Mouse (Mus musculus) neural tube, embryonic 15.5 days (tissue): ENCODE measurements around the gene Lrrc4. TPM values are rescaled to one million over a fixed set of nuclear protein-coding genes. Genes with fewer than 3 reads are reported as not detected.

Source experiments
- ATAC-seq: fragments of 200-750 bp; cut with Nextera tagmentation; 2 replicates; pipeline ENCODE4 v1.8.0; 2017; ENCODE audit warnings: mild to moderate bottlenecking, moderate TSS enrichment, moderate library complexity; ENCODE audit not compliant: low FRiP score
- H3K27ac ChIP-seq: fragments of 300-500 bp; sonication (generic); replicated peaks from 2 replicates; pipeline ENCODE4 v1.5.1; 2015; ENCODE audit warnings: mild to moderate bottlenecking, inconsistent platforms
- H3K27me3 ChIP-seq: fragments of 300-500 bp; sonication (generic); replicated peaks from 2 replicates; pipeline ENCODE4 v1.6.1; 2015; ENCODE audit warnings: inconsistent platforms
- H3K36me3 ChIP-seq: fragments of 300-500 bp; sonication (generic); 2 replicates; pipeline ENCODE4 v1.6.1; 2015; ENCODE audit warnings: inconsistent platforms
- H3K4me1 ChIP-seq: fragments of 300-500 bp; sonication (generic); 2 replicates; pipeline ENCODE4 v1.6.1; 2015; ENCODE audit warnings: inconsistent platforms
- H3K4me2 ChIP-seq: fragments of 300-500 bp; sonication (generic); 2 replicates; pipeline ENCODE4 v1.6.1; 2015; ENCODE audit warnings: inconsistent platforms, mild to moderate bottlenecking, moderate library complexity
- H3K4me3 ChIP-seq: fragments of 300-500 bp; sonication (generic); replicated peaks from 2 replicates; pipeline ENCODE4 v1.5.1; 2015; ENCODE audit warnings: mild to moderate bottlenecking, inconsistent platforms
- H3K9ac ChIP-seq: fragments of 300-500 bp; sonication (generic); replicated peaks from 2 replicates; pipeline ENCODE4 v1.6.1; 2015; ENCODE audit warnings: mild to moderate bottlenecking, inconsistent platforms
- H3K9me3 ChIP-seq: fragments of 300-500 bp; sonication (generic); replicated peaks from 2 replicates; pipeline ENCODE4 v1.6.1; 2016; ENCODE audit warnings: inconsistent platforms
- WGBS: fragments of 180-500 bp; shearing (Covaris S2); methylation state at CpG from one replicate; pipeline ENCODE4 v1.1.7; 2015; ENCODE audit warnings: mixed read lengths; 5-methylcytosine and 5-hydroxymethylcytosine counted together
- polyA plus RNA-seq: library from polyadenylated mRNA; unstranded; fragments of >200 nt; fragmentation: Nextera tagmentation; extraction: Ambion mirVana; gene quantifications from 2 replicates; pipeline ENCODE4 v1.2.1, GENCODE M21; 2015

Gene Lrrc4
- polyA plus RNA-seq, 1 experiment from 2014 or later = 8.5 TPM

GRCm38 (mm10) chr6:28791183-28791582 is 40.4 kb downstream of the Lrrc4 start:
- H3K9me3 ChIP-seq = no peaks in the 10 kb centered on the region
- no peaks in the 10 kb centered on the region for H3K27me3 ChIP-seq
- peaks cover 20% of the 10 kb centered on the region for H3K4me1 ChIP-seq
- no peaks in the 10 kb centered on the region for H3K36me3 ChIP-seq
- no peak for ATAC-seq
- H3K27ac ChIP-seq = no peak overlapping the region
- no peak overlapping the region for H3K4me3 ChIP-seq
- H3K9ac ChIP-seq = no peak overlapping the region
- WGBS = 44% methylated on average over 3 of the region's 3 CpGs
- H3K4me2 ChIP-seq = no peak overlapping the region

GRCm38 (mm10) chr6:28789685-28790084 is 41.9 kb downstream of the Lrrc4 start:
- Histone ChIP-seq H3K9ac (no peak overlapping the region), H3K4me2 (no peak overlapping the region), H3K36me3 (no peaks in the 10 kb centered on the region), H3K27me3 (no peaks in the 10 kb centered on the region), H3K27ac (no peak overlapping the region), H3K9me3 (no peaks in the 10 kb centered on the region), H3K4me3 (no peak overlapping the region), H3K4me1 (peaks cover 9% of the 10 kb centered on the region; the same call in 1 of the 2 replicates)
- WGBS = 75% methylated on average over 4 of the region's 4 CpGs
- ATAC-seq = no peak

DNA sequence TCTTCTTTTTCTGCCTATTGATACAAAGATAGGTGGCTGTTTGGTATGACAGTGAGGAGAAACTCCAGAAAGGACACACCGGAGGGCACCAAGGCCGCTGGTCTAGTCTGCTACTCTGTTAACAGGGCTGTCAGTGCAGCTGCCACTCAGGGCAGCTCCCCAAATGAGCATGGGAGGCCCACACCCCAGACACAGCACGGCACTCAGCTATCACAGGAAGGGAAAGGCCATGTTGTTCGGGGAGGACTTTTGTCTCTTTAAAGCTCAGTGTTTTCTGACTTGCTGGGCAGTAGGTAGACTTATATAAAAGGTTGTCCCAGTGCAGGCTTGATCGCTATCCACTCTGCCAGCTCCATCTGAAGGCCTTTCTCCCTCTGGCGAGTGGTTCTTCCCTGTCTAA is 44.4 kb downstream of the Lrrc4 start:
- no peak overlapping the region for H3K4me3 ChIP-seq
- no peaks in the 10 kb centered on the region for H3K9me3 ChIP-seq
- no peaks in the 10 kb centered on the region for H3K27me3 ChIP-seq
- H3K27ac ChIP-seq = no peak overlapping the region
- peaks cover 14% of the 10 kb centered on the region for H3K4me1 ChIP-seq
- no peak for ATAC-seq
- no peaks in the 10 kb centered on the region for H3K36me3 ChIP-seq
- WGBS = 56% methylated on average over 6 of the region's 6 CpGs
- no peak overlapping the region for H3K4me2 ChIP-seq
- H3K9ac ChIP-seq = no peak overlapping the region

- H3K9me3 ChIP-seq = no peaks in the 10 kb centered on the region
- ATAC-seq = no peak
- no peak overlapping the region for H3K9ac ChIP-seq
- no peaks in the 10 kb centered on the region for H3K36me3 ChIP-seq
- H3K27ac ChIP-seq = no peak overlapping the region
- no peak overlapping the region for H3K4me3 ChIP-seq
- 86% methylated on average over 8 of the region's 8 CpGs for WGBS
- H3K27me3 ChIP-seq = no peaks in the 10 kb centered on the region
- H3K4me2 ChIP-seq = no peak overlapping the region
- peaks cover 14% of the 10 kb centered on the region for H3K4me1 ChIP-seq
Measured at GRCm38 (mm10) chr6:28785770-28786169, 45.8 kb downstream of the Lrrc4 start.

DNA sequence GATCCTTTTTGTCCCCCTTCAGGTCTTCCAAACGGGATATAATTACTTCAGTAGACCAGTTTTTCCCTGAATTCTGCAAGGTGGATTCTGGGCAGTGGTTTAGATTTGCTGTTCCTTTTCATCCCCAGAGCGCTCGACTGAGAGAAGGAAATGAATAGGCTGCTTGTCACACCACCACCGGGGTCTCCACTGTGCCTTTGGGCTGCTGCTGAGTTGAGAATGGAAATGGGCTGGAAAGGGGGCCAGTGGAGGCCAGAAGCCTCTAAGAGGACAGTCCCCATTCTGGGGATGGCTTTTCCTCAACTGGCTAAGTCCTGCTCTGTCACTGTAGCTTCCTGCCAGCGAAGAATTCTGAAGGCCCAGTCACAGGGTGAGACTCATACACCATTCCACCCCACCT is 47.6 kb downstream of the Lrrc4 start:
- H3K9ac ChIP-seq = no peak overlapping the region
- H3K36me3 ChIP-seq = no peaks in the 10 kb centered on the region
- no peak overlapping the region for H3K27ac ChIP-seq
- no peaks in the 10 kb centered on the region for H3K9me3 ChIP-seq
- no peaks in the 10 kb centered on the region for H3K27me3 ChIP-seq
- H3K4me1 ChIP-seq = peaks cover 10% of the 10 kb centered on the region
- WGBS = 36% methylated on average over 5 of the region's 5 CpGs
- H3K4me3 ChIP-seq = no peak overlapping the region
- ATAC-seq = no peak
- H3K4me2 ChIP-seq = no peak overlapping the region

DNA sequence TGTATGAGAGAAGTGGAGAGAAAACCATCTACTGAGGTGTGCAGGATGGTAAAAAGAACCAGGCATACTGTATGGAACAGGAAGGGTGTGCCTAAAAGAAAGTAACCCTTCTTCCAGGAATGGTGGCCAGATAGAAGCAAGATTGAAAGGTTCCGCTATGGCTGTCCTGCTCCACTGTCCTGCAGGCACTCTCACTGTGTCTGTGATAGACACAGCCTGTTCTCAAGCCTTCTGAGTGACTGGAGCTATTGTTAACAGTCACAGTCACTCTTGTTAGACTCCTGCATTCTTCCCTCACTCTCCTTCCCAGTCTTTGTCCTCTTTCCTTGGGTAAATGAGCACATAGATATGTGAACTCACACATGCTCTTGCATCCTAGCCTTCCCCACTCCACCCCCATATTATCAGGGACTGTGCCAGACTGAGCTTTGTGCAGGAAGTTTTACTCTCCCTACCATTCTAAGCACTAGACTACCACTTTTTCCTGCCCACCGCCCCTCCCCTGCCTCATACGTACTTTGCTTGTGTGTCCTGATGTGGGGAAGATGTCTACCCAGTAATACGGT is 48.4 kb downstream of the Lrrc4 start:
- Histone ChIP-seq H3K4me3 (no peak overlapping the region), H3K4me1 (peaks cover 6% of the 10 kb centered on the region; the same call in 1 of the 2 replicates), H3K27ac (no peak overlapping the region), H3K27me3 (no peaks in the 10 kb centered on the region), H3K9me3 (no peaks in the 10 kb centered on the region), H3K4me2 (no peak overlapping the region), H3K36me3 (no peaks in the 10 kb centered on the region), H3K9ac (no peak overlapping the region)
- WGBS = 61% methylated on average over 4 of the region's 4 CpGs
- no peak for ATAC-seq

DNA sequence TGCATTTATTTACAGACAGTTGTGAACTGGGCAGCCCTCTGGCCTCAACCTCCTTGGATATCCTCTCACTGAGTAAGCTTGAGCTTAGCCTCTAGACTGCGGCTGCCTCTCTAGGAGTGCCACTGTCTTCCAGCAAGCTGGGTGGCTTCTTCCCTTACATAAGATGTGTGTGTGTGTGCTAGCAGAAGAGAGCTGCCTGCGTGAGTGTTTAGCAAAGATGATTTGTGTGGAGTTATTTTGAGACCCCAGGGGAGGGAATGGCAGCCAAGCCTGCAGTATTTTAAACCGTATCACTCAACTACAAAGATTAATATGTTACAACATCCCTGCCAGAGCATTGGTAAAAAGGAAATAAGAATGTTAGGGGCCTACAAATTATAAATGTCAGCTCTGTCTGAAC is 49.9 kb downstream of the Lrrc4 start:
- 47% methylated on average over 3 of the region's 3 CpGs for WGBS
- H3K27me3 ChIP-seq = no peaks in the 10 kb centered on the region
- no peaks in the 10 kb centered on the region for H3K9me3 ChIP-seq
- H3K4me1 ChIP-seq = peaks cover 6% of the 10 kb centered on the region; the same call in 1 of the 2 replicates
- 0 out of 2 replicates have a peak overlapping the region, but pooled peaks have one; percentile 11 for H3K27ac ChIP-seq
- 0 out of 2 replicates have a peak, but pooled peaks have one; percentile 41 for ATAC-seq
- H3K4me3 ChIP-seq = no peak overlapping the region
- H3K9ac ChIP-seq = no peak overlapping the region
- no peak overlapping the region for H3K4me2 ChIP-seq
- H3K36me3 ChIP-seq = no peaks in the 10 kb centered on the region

DNA sequence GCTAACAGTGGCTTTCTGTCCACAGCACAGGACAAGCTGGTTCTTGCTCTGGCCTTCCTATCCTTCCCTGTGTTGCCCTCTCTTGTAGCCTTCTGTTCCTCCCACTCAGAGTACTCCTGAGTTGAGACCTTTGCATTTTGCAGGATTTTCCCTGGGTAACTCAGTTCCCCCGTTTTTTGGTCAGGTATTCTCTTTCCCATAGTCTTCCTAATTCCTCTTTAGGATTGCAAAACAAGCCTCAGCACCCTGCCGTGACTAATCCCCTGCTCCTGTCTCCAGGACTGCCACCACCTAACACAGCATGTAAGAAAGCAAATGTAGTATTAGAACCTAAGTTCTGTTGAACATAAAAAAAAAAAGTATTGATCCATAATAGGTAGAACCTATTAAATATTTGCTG is 60.2 kb downstream of the Lrrc4 start:
- no peaks in the 10 kb centered on the region for H3K27me3 ChIP-seq
- H3K9ac ChIP-seq = no peak overlapping the region
- H3K4me3 ChIP-seq = no peak overlapping the region
- no peaks in the 10 kb centered on the region for H3K9me3 ChIP-seq
- 0 out of 2 replicates have a peak overlapping the region, but pooled peaks have one; percentile 56 for H3K27ac ChIP-seq
- ATAC-seq = no peak
- H3K4me2 ChIP-seq = no peak overlapping the region
- H3K36me3 ChIP-seq = no peaks in the 10 kb centered on the region
- H3K4me1 ChIP-seq = peaks cover 16% of the 10 kb centered on the region; the same call in 1 of the 2 replicates
- WGBS = 45% methylated on average over 2 of the region's 2 CpGs

GRCm38 (mm10) chr6:28767891-28768481 is 63.6 kb downstream of the Lrrc4 start:
- H3K9me3 ChIP-seq = no peaks in the 10 kb centered on the region
- H3K27ac ChIP-seq = no peak overlapping the region; the same call in 1 of the 2 replicates

DNA sequence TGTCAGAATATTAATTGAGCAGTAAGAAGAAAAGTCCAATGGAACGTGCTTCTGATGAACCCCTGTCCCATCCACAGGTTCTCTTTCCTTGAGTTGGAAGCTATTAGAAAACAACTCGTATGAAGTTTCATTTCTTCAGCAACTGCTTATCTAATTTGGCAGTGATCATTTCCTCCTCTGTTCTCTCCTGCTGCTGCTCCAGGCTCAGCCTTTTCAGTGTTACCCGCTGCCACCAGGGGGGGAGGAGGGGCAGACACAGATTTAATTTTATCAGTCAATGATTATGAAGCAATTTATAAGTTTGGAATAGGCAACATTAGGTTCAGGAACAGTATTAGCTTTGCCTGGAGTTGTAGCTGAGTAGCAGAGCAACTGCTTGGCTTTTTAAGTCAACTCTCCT is 64.9 kb downstream of the Lrrc4 start:
- Histone ChIP-seq H3K27me3 (no peaks in the 10 kb centered on the region), H3K36me3 (no peaks in the 10 kb centered on the region), H3K27ac (no peak overlapping the region), H3K4me1 (peaks cover 27% of the 10 kb centered on the region), H3K9me3 (no peaks in the 10 kb centered on the region), H3K4me2 (no peak overlapping the region), H3K4me3 (no peak overlapping the region), H3K9ac (no peak overlapping the region)
- WGBS = 78% methylated on average over 3 of the region's 3 CpGs
- no peak for ATAC-seq

More at GRCm38 (mm10) chr6:28767891-28768481, 63.6 kb downstream of the Lrrc4 start:
- Histone ChIP-seq H3K27me3 (no peaks in the 10 kb centered on the region), H3K4me3 (no peak overlapping the region), H3K4me2 (no peak overlapping the region), H3K9ac (no peak overlapping the region), H3K36me3 (no peaks in the 10 kb centered on the region), H3K4me1 (peaks cover 16% of the 10 kb centered on the region; the same call in 1 of the 2 replicates)
- WGBS = 60% methylated on average over 6 of the region's 6 CpGs
- peak; percentile 51 for ATAC-seq

- 8% methylated on average over 5 of the region's 5 CpGs for WGBS
- peaks cover 29% of the 10 kb centered on the region for H3K4me1 ChIP-seq
- ATAC-seq = peak; percentile 22; the same call in 1 of the 2 replicates
- H3K4me3 ChIP-seq = no peak overlapping the region
- H3K27me3 ChIP-seq = no peaks in the 10 kb centered on the region
- no peaks in the 10 kb centered on the region for H3K9me3 ChIP-seq
- no peak overlapping the region for H3K9ac ChIP-seq
- no peak overlapping the region for H3K27ac ChIP-seq
- no peak overlapping the region for H3K4me2 ChIP-seq
- H3K36me3 ChIP-seq = no peaks in the 10 kb centered on the region
Measured at GRCm38 (mm10) chr6:28762132-28762775, 69.3 kb downstream of the Lrrc4 start.

DNA sequence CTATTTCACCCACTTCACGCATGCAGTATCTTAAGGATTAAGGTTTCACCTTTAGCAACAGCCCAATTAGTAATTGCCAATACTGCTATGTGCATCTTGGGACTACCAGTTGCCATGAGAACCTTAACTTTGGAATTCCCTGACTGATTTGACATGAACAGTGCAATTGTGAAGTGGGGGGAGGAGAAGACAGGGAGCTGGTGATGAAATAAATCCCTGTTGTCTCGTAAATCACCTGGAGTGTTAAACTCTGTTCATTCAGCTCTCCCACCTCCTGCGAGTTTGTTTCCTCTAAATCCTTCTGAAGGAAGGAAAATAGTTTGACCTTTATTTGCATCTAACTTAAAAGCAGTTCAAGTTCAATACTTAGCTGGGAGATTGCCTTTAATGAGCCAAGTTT is 69.8 kb downstream of the Lrrc4 start:
- ATAC-seq = peak; percentile 30; the same call in 1 of the 2 replicates
- Histone ChIP-seq H3K4me1 (peaks cover 33% of the 10 kb centered on the region), H3K36me3 (no peaks in the 10 kb centered on the region), H3K4me2 (no peak overlapping the region), H3K27ac (no peak overlapping the region), H3K27me3 (no peaks in the 10 kb centered on the region), H3K9ac (no peak overlapping the region), H3K9me3 (no peaks in the 10 kb centered on the region), H3K4me3 (no peak overlapping the region)
- 16% methylated on average over 3 of the region's 3 CpGs for WGBS
